Mouse (Mus musculus) right cerebral cortex, postnatal 4 days (tissue): ENCODE data around the gene Icam4.
"Not testable (repeated sequence)": the region's sequence is repeated elsewhere in the genome, so short reads cannot be mapped to it uniquely, and the experiment has no call there.

Source experiments
- DNase-seq: peaks from one replicate; pipeline ENCODE4 v3.0.0-alpha.2; 2022

Gene Icam4

GRCm38 (mm10) chr9:21036161-21036560, 7.0 kb downstream of the Icam4 start:
- no peak for DNase-seq

- no peak for DNase-seq
Measured at GRCm38 (mm10) chr9:21036666-21037065, 7.5 kb downstream of the Icam4 start.

- peak; percentile 66 for DNase-seq
Measured at GRCm38 (mm10) chr9:21037481-21037891, 8.3 kb downstream of the Icam4 start.

GRCm38 (mm10) chr9:21039779-21040178, 10.6 kb downstream of the Icam4 start:
- DNase-seq: no peak

GRCm38 (mm10) chr9:21041308-21041707, 12.1 kb downstream of the Icam4 start:
- no peak for DNase-seq

- no peak for DNase-seq
Measured at GRCm38 (mm10) chr9:21043563-21043962, 14.4 kb downstream of the Icam4 start.

GRCm38 (mm10) chr9:21044785-21045184, 15.6 kb downstream of the Icam4 start:
- DNase-seq: not testable (repeated sequence)

GRCm38 (mm10) chr9:21045235-21045634, 16.1 kb downstream of the Icam4 start:
- DNase-seq: no peak

GRCm38 (mm10) chr9:21051578-21051977, 22.4 kb downstream of the Icam4 start:
- no peak for DNase-seq

GRCm38 (mm10) chr9:21062928-21063327, 33.8 kb downstream of the Icam4 start:
- DNase-seq: no peak

GRCm38 (mm10) chr9:21067006-21067684, 38.0 kb downstream of the Icam4 start, which contains the start of gene Zglp1:
Zglp1 (minus strand) TSS chr9:21067093.
- DNase-seq: no peak

- no peak for DNase-seq
Measured at GRCm38 (mm10) chr9:21072641-21073040, 43.5 kb downstream of the Icam4 start.

GRCm38 (mm10) chr9:21073044-21073840, 44.1 kb downstream of the Icam4 start, which contains the start of the genes Gm49373 and Fdx1l:
Gm49373 (minus strand) TSS chr9:21073096.
Fdx1l (minus strand) TSS chr9:21073614.
- DNase-seq: peak; percentile 92

- no peak for DNase-seq
Measured at GRCm38 (mm10) chr9:21074173-21074572, 45.0 kb downstream of the Icam4 start.

- no peak for DNase-seq
Measured at GRCm38 (mm10) chr9:21075625-21076024, 46.5 kb downstream of the Icam4 start.
